Mouse (Mus musculus) heart, adult 2 months (tissue): Measurements from ENCODE around the gene Mtr.

Source experiments
- CTCF ChIP-seq: fragments of 200-600 bp; IDR thresholded peaks from 2 replicates; pipeline ENCODE4 v1.8.1; 2022; ENCODE audit warnings: antibody characterized with exemption, mild to moderate bottlenecking, moderate library complexity
- POLR2A ChIP-seq: fragments of 200-500 bp; IDR thresholded peaks from 2 replicates; pipeline ENCODE4 v1.6.1; 2011; ENCODE audit warnings: mild to moderate bottlenecking, low read depth, low read length, control low read depth; ENCODE audit not compliant: insufficient read depth

- TF ChIP-seq CTCF (peak; percentile 67), POLR2A (no peak)
Observed at GRCm38 (mm10) chr13:12296701-12297100, 38.8 kb upstream of the Mtr start.
